Mouse (Mus musculus): ENCODE measurements around the gene Prdm11.

Gene Prdm11

DNA sequence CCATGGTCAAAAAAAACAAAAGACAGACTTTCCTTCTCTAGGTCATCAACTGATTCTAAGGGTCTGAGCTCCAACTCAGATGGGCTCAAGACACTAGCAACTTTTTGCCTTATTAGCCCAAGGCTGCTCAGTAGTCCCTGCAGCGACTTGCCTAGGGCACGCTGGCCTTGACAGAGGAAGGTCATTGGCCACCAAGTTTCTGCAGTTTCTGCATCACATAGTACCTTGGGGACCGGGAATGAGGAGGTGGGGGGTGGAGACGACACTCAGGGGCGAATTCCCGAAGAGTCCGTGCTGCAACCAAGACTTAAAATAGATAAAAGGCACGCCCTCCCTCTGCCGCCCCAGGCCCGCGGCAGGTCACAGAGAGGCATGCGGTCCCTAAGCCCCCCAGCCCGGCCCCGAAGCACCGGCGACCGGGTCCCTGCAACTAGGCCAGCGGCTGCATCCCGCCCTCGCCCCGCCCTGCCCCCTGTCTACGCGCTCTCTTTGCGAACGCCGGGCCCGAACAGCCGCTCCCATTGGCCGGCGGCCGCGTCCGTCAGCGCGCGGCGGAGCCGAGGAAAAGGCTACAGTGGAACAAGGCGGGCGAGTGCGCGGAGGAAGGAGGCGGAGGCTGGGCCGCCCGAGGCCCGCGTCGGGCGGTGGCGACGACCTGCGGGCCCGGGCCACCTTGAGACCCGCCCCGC is 694 bp downstream of the Prdm11 start:
- DNase-seq = peak; percentile 96

- no peak for DNase-seq
Measured at GRCm38 (mm10) chr2:93043449-93044157, 2.4 kb downstream of the Prdm11 start.

GRCm38 (mm10) chr2:93041470-93041869 is 4.5 kb downstream of the Prdm11 start:
- DNase-seq = no peak

DNA sequence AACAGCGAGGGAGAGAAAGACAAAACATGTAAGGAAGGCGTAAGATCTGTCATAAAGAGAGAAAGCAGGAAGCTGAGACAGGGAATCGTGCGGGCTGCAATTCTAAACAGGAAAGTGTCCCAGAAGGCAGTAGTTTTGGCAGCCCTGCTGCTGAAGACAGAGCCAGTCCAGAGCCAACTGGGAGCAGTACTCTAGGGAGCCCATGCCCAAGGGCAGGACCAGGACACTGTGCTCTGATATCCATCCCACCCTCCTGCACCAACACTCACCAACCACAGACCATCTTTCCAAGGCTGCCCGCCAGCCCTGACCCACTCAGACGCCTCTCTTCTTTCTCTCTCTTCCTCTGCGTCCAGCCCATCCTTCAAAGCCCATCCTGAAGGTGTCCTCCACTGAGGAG is 5.1 kb downstream of the Prdm11 start:
- no peak for DNase-seq

- DNase-seq = no peak
Measured at GRCm38 (mm10) chr2:93039706-93040105, 6.3 kb downstream of the Prdm11 start.

- DNase-seq = no peak
Measured at GRCm38 (mm10) chr2:93039043-93039442, 6.9 kb downstream of the Prdm11 start.

DNA sequence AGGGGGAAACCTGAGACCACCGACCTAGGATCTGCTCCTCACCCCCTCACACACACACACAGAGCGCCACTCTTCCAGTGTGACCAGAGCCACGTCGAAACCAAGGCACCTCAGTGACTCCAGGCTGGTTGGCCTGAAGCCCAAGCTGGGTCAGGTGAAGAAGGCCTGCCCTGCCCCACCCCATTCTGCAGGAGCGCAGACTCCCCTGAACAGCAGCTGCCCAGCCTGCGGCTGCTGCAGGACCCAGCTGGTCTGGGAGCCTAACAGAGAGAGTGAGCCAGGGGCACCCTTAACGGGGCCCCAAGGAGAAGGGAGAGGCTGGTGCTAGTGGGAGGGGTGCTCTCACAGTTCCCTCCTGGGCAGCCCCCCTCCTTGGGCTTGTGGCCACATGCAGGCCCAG is 10.3 kb downstream of the Prdm11 start:
- no peak for DNase-seq

GRCm38 (mm10) chr2:93032651-93033050 is 13.3 kb downstream of the Prdm11 start:
- DNase-seq = peak; percentile 56

GRCm38 (mm10) chr2:93032049-93032448 is 13.9 kb downstream of the Prdm11 start:
- no peak for DNase-seq

- no peak for DNase-seq
Measured at GRCm38 (mm10) chr2:93031021-93031420, 14.9 kb downstream of the Prdm11 start.

- no peak for DNase-seq
Measured at GRCm38 (mm10) chr2:93030101-93030500, 15.9 kb downstream of the Prdm11 start.

DNA sequence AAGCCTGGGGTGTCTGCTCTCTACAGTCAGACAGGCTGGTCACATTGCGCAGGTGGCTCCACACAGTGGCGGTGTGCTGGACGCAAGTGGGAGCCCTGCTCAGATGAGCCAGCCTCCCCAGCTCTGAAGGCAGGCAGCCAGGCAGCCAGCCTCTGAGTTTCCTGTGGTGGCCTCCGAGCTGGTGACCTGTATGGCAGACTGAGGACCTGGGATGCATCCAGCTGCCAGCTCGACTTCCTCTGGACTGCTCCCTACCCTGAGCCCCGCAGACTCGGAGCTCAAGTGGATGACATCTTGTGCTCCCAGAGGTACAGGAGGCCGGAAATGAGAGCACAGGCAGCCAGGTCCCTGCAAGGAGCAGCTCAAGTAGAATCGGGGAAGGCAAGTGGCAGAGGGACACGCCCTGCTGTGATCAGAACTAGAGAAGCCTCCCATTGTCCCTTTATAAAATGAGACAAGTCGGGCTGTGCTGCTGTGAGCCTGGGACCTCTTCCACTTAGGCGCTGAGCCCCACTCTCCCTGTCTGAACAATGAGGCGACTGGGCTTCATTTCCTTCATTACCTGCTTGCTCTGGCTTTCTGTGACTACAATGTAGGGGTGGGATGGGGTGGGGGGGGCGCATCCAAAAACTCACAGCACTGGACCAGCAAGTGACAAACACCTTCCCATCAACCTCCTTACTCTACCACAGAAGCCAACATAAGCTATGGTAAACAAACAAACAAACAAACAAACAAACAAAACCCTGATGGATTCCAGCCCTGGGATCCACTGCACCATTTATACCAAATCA is 16.5 kb downstream of the Prdm11 start:
- DNase-seq = no peak

GRCm38 (mm10) chr2:93028865-93029264 is 17.1 kb downstream of the Prdm11 start:
- no peak for DNase-seq

GRCm38 (mm10) chr2:93027713-93028112 is 18.3 kb downstream of the Prdm11 start:
- no peak for DNase-seq

- DNase-seq = no peak
Measured at GRCm38 (mm10) chr2:93024431-93024830, 21.5 kb downstream of the Prdm11 start.

GRCm38 (mm10) chr2:93018854-93019253 is 27.1 kb downstream of the Prdm11 start:
- DNase-seq = no peak

DNA sequence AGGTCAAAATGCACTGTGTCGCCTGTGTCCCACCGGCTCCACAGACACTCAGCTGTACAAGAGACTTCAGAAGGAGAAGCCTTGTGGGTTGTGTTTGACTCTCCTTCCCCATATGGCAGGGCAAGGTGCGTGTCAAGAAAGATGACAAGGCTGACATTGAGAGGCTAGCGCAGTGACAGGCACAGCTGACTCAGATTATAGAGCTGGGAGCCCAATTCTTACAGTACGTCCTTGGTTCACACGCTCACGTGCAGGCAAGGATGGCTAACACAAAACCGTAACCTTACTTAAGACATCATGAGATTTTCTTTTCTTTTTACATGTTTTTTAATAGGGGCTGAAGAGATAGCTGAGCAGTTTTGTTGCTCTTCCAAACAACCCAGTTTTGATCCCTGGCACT is 28.8 kb downstream of the Prdm11 start:
- no peak for DNase-seq

GRCm38 (mm10) chr2:93015041-93015440 is 30.9 kb downstream of the Prdm11 start:
- DNase-seq = no peak

- DNase-seq = peak; percentile 60
Measured at GRCm38 (mm10) chr2:93014093-93014937, 31.7 kb downstream of the Prdm11 start.

GRCm38 (mm10) chr2:93013415-93014092 is 32.4 kb downstream of the Prdm11 start:
- DNase-seq = no peak

GRCm38 (mm10) chr2:93012976-93013375 is 33.0 kb downstream of the Prdm11 start:
- no peak for DNase-seq

- DNase-seq = no peak
Measured at GRCm38 (mm10) chr2:93011933-93012332, 34.0 kb downstream of the Prdm11 start.
